Mouse (Mus musculus) bone marrow macrophage, adult 2 months (primary cell): ENCODE measurements around the gene Batf3.

Source experiments
- CTCF ChIP-seq: IDR thresholded peaks from 2 replicates; pipeline ENCODE4 v1.5.1; 2012; ENCODE audit warnings: low read depth, mild to moderate bottlenecking, low read length, moderate library complexity
- POLR2A ChIP-seq: IDR thresholded peaks from 2 replicates; pipeline ENCODE4 v1.6.1; 2012; ENCODE audit warnings: mild to moderate bottlenecking, low read depth, low read length, borderline replicate concordance

DNA sequence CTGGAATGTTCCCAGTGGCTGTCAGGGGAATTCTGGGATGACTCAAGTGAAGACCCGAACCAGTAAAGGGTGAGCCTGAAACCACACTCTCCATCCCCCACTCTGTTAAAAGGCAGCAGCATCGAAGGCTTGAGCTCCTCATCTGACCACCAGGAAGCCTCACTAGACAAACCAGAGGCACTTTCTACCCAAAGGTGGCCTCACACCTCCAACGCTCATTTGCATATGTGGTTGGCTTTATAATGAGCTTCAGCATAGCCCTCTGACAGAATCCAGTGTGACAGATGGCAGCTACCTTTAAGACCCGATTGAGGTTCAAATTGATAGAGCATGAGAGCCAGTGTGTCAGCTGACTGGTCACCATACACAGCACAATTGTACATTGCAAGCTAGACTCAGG, 26.6 kb downstream of the Batf3 start:
- no peak for TF ChIP-seq CTCF
- no peak for TF ChIP-seq POLR2A
